Mouse (Mus musculus): ENCODE data around the gene Fam47c. TPM values are rescaled to one million over a fixed set of nuclear protein-coding genes. Genes with fewer than 3 reads are reported as not detected.

The Fam47c gene
- total RNA-seq (2021) = not detected
- long read RNA-seq, experiment 1 = 0 reads
- long read RNA-seq, experiment 2 = 0 reads

GRCm38 (mm10) chrX:78737463-78737862 is at the start of gene Fam47c:
TSS of gene Fam47c (plus strand) at chrX:78737763.
- intact Hi-C loops (cut with DNase I) = no loop called here
- no peak within 1 kb of the TSS for H3K4me3 ChIP-seq
- DNase-seq = no peak
- H3K27ac ChIP-seq = no peak within 1 kb of the TSS
- no peak for TF ChIP-seq CTCF (IDR thresholded peaks at IDR 0.05)

DNA sequence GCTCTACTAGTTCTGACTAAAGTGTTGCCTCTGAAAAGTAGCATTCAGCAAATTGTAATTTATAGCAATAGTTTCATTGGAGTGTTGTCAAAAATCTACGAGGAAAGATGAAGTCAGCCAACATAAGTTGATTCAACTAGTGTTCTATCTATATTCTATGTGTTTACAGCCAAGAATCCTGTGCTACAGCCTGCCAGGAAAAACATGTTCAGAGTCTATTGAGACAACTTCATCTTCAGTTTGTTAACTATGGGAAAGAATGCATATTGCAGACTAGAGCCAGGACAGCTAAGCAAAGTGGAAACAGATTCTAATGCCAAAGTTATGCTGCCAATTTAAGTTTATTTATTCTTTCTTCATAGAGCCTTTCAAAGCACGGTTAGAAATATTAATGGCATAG is 31.8 kb downstream of the Fam47c start:
- H3K27ac ChIP-seq = no peak overlapping the region
- DNase-seq = no peak
- intact Hi-C loops (cut with DNase I) = no loop called here
- no peak for TF ChIP-seq CTCF (IDR thresholded peaks at IDR 0.05)
- H3K4me3 ChIP-seq = no peak overlapping the region

- no peak overlapping the region for H3K27ac ChIP-seq
- H3K4me3 ChIP-seq = no peak overlapping the region
- intact Hi-C loops (cut with DNase I) = no loop called here
- DNase-seq = no peak
- TF ChIP-seq CTCF (IDR thresholded peaks at IDR 0.05) = no peak
Measured at GRCm38 (mm10) chrX:78777078-78777477, 39.5 kb downstream of the Fam47c start.

Other genes with a start within 250 kb of the Fam47c start
- gene Prrg1, start 153.9 kb upstream of the Fam47c start, total RNA-seq (2021) = 1 to 10 TPM; 3.5 to 3.8 TPM